Mouse (Mus musculus) retina, embryonic 14.5 days (tissue): ENCODE data around the gene Acap3.

Experiments
- DNase-seq: peaks from one replicate; pipeline ENCODE4 v3.0.0-alpha.2; 2015; ENCODE audit warnings: low spot score

Gene Acap3

GRCm38 (mm10) chr4:155891551-155892001 is at the start of gene Acap3, which contains the start of gene Pusl1:
Gene Acap3, plus strand, starts transcription at chr4:155891822.
Gene Pusl1, minus strand, starts transcription at chr4:155891781.
- DNase-seq, result peak; percentile 99

DNA sequence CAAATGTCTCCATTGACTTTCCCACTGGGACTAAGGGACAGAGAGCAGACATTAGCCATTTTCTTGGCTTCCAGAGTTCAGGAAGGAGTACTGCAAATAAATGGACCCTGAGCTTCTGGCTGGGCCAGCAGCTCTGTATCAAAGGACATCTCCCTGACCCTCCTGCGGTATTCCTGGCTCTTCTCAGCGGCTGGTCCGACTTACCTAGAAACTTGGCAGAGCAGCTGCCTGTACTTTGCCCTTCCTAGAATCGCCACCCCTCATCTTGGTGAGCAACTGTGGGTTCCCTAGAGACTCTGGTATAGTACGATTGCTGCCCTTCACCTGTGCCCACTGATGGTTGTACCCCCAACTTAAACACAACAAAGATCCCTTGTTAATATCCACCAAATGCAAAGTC is 48.4 kb upstream of the Acap3 start:
- DNase-seq, result no peak

DNA sequence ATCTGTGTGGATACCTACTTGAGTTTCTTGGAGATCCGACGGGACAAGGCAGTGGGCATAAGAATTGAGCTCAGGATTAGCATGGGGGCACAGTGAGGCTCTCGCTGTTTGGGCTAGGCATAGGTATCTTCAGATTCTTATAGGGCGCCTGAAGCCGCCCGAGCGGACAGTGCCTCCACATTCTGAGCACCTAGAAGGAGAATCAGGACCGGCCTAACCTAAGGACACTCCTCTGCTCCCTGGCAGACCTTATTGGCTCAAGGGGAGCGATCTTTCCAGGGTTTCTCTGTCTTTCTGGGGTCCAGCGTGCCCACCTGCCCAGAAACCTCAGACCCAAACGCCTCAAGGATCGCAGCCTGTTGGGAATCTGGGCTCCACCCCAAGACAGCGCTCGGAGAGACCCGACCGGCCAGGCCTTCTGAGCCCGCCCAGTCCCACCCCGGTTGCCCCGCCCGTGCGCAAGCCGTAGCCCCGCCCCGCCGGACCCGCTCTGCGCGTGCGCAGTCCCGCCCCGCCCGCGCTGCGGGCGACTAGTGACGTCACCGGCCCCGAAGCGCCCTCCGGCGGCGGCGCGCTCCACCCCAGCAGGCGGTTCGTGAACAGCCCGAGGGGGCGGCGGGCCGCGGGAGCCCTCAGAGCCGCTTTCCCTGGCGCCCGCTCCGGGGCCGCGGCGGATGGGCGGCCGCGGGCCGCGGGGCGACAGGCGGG is 44.6 kb upstream of the Acap3 start, which contains the start of gene Dvl1:
Gene Dvl1 (plus strand): TSS at position 532 of the 708 bp plus-strand sequence.
- DNase-seq, result peak; percentile 94

GRCm38 (mm10) chr4:155847591-155848352 is 43.9 kb upstream of the Acap3 start:
- peak; percentile 38 for DNase-seq

DNA sequence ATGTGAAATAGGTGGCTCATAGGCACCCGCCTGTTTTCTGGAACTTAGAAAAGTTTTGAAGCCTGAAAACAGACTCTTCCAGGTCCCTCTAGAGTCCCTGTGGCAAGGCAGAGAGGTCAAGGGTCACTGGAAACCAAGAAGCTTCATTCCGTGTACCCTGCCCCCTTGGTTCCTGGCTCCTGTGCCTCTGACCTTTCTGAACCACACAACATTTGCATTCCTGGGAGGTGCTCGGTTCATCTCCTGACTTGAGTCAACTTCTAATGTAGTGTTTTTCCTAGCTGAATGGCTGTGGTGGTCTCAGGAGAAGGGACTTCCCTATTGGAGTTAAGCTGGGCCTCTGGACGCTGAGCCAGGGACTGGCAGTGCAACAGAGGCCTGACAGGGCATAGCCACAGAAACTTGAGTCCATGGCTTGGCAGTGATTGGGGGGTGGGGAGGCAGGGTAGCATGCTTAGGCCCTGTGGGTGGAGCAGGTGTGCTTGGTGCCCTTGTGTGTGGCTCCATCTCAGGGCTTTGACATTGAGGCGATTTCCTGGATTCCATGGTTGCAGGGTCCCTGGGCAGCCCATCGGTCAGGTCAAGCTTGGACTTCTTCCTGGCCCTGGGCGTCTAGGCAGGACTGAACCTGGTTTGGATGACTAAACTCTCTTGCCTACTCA is 43.1 kb upstream of the Acap3 start:
- DNase-seq, result peak; percentile 5

- no peak for DNase-seq
Observed at GRCm38 (mm10) chr4:155849391-155849790, 42.2 kb upstream of the Acap3 start.

DNA sequence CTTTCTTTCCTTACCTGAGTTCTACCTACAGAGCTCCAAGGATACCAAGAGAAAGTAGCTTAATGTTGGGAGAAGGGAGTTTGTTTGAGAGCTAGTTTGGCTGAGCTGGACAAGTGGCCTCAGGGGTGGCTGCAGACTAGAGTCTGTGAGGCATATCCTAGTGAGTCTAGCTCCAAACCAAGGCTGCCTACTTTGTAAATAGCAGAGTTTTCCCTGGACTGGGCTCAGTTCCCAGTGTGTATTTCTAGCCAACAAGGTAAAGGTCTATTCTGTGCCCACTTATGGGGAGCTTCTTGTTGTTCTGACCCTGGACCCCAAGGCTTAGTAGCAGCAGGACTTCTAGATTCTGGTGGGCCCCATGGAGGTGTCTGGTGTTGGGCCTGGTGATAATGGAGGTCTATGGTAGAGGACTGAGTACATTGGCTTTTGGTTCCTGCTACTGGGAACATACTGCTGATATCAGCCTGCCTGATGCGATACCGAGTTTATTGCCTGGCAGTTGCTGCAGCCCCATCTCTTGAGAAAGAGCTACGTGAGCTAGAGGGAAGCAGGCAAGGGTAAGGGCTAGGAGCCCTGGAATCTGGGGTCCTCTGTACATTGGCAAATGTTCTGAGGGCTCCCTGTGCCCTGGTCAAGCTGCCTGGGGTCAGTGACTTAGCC is 41.7 kb upstream of the Acap3 start:
- DNase-seq, result no peak

- DNase-seq, result no peak
Observed at GRCm38 (mm10) chr4:155851368-155851767, 40.3 kb upstream of the Acap3 start.

GRCm38 (mm10) chr4:155851951-155852411 is 39.6 kb upstream of the Acap3 start:
- no peak for DNase-seq

DNA sequence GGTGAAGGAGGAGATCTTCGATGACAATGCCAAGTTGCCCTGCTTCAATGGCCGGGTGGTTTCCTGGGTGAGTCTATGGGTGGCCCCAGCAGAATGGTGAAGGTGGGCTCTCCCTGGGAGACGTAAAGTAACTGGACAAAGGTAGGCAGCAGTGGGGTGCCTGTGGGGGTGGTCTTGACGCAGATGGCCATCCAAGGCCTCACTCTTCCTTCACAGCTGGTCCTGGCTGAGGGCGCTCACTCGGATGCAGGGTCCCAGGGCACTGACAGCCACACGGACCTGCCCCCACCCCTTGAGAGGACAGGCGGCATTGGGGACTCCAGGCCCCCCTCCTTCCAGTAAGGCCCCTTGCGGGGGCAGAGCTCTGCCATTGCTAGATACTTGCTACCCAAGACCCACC is 38.2 kb upstream of the Acap3 start:
- no peak for DNase-seq

DNA sequence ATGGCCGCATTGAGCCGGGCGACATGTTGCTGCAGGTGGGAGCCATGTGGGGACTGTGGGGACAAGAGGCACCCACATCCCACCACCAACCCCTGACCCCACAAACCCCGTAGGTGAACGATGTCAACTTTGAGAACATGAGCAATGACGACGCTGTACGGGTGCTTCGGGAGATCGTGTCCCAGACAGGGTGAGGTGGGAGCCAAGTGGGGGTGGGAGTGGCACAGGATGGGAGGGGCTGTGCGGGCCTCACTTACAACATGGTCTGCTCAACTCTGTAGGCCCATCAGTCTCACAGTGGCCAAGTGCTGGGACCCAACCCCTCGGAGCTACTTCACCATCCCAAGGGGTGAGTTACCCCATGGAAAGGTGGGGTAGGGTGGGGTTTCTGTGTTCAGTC is 36.6 kb upstream of the Acap3 start:
- DNase-seq, result no peak

- DNase-seq, result no peak
Observed at GRCm38 (mm10) chr4:155856071-155856470, 35.6 kb upstream of the Acap3 start.

DNA sequence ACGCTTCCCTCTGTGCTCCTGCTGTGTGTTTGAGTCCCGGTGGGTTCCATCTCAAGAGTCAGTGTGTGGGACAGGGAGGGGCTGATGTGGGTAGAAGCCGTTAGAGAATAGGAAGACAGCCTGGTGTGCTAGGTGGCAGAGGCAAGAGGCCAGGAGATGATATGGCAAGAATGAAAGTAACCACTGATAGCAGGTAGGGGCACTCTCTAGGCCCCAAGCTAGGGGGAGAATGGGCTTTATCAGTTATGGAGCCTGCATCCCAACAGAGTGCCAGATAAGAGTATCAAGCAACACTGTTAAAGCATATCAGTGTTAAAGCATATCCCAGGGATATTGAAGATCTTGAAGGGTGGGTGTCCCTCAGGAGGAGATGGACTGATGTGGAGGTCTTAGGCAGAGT is 34.7 kb upstream of the Acap3 start:
- no peak for DNase-seq

GRCm38 (mm10) chr4:155859318-155859717 is 32.3 kb upstream of the Acap3 start:
- peak; percentile 59 for DNase-seq

DNA sequence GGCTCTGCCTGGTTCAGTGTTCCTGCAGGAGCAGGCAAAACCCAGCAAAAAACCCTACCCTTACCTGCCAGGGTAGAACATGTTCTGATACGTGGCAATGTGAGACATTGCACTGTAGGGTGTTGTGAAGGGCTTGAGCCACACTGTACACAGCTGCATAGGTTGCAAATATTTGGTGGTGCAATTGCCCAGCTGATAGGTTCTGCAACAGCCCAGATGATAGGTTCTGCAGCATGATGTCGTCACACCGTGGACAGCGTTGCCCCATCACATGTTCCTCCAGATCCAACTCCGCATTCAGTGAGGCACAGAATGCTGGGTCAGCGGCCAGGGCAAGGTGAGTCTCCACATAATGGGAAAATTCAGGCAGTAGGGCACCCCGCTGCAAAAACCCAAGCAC is 29.8 kb upstream of the Acap3 start:
- DNase-seq, result no peak

DNA sequence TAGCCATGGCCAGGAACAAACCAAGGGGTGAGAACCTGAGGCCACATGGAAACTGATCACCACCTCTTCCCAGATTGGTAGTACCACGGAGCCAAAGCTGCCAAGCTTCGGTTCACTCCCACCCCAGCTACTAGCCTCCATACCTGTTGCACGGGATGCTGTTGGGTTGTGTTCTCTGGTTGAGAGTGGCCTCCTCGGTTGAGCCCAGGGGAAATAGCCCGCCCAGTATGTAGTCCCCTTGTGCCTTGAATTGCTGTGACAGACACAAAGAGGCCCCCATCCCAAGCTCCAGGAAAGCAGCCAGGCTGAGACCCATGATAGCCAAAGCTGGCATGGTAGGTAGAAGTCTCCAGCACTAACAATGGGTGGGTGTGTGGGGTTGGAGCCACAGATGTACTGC is 28.6 kb upstream of the Acap3 start, which contains the start of gene Tas1r3:
Gene Tas1r3 (minus strand): TSS at position 362 of the 400 bp plus-strand sequence.
- no peak for DNase-seq

DNA sequence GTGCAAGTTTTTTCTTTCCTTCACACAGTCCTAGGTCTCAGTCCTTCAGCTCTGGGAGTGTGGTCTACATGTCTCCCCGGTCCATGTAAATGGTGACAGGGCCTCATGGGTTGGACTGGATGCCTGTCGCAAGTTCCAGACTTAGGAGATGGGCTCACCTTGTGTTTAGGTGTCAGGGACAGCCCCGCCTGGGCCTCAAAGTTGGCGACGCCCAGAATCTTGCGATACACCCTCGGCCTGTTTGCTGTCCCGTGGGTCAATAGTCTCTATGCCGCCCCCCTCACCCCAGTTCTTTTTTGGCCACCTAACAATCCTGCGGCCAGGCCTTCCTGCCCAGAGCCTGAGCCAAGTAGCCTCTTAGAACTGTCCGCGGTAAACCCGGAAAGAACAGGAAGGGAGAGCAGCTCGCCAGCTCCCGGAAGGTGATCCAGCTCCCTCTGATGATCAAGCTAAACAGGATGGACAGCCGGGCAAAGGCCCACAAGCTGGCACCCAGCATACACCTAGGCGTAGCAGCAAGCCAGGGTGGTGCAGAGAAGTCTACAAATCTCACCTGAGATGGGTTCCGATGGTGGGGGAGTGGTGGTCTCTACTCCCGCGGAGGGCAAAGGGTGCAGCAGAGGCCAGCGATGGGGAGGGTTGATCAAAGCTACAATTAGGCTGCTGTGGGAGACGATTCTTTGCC is 22.9 kb upstream of the Acap3 start:
- no peak for DNase-seq

- peak; percentile 96 for DNase-seq
Observed at GRCm38 (mm10) chr4:155869317-155870033, 22.1 kb upstream of the Acap3 start, which contains the start of the genes Cptp and Ints11. Gene Cptp, minus strand, starts transcription at chr4:155869440. Gene Ints11, plus strand, starts transcription at chr4:155869546.

DNA sequence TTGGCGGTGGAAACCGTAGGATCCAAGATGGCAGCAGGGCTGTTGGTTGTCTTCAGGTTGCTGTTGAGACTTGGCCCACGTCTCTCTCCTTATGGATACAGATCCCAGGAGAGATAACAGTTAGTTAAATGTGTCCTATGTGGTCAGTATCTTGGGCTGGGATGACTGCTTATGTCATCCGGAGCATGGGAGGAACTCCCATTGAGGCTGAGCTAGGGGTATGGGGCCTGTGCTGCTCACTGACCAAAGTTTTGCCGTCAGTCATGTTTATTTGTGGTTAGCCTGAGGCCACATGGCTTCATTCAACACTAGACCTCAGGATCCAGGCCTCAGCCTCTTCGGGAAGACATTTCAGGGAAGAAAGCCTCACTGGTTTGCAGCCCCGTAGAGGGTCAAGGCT is 20.2 kb upstream of the Acap3 start:
- DNase-seq, result no peak

DNA sequence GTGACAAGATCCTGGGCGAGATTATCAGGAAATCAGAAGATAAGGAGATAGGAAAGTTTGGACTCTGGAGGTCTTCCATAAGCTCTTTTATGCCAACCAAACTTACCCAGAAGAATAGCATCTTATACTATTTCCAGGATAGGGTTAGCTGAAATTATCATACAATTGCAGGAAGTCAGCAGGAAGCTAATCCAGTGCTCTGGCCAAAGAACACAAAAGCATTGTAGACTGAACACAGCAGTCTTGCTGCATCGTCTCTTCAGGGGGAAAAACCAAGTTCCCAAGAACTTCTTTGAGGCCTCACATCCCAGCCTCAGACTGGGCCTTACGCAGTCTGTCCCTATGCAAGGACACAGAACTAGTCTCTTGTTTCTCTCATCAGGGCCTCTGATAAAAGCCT is 8.0 kb upstream of the Acap3 start:
- no peak for DNase-seq

DNA sequence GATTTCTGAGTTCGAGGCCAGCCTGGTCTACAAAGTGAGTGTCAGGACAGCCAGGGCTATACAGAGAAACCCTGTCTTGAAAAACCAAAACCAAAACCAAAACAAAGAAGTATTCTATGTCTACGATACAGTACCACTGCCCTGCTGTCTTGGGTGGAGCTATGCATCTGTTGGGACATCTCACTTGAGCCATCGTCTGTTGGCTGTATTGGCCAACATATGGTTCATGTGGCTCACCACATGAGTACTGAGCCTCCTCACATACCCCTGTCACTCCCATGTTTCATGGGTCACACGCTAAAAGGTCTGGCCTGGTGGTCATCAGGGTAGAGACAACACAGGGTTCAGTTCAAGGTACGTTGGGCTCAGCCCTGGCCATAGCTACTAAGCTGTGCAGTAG is 5.3 kb upstream of the Acap3 start:
- DNase-seq, result no peak
